Mouse (Mus musculus) thymus, postnatal 36 days (tissue): ENCODE results near the gene Slc1a3.

Experiments
- DNase-seq, 2 experiments: peaks; one replicate each; pipeline ENCODE4 v3.0.0; 2022; ENCODE audit warnings: mixed read lengths in 2 of 2

The Slc1a3 gene

GRCm38 (mm10) chr15:8710146-8711006, at the start of gene Slc1a3:
Gene Slc1a3 (minus strand): TSS chr15:8710764.
- DNase-seq: peak; percentile 11

GRCm38 (mm10) chr15:8759026-8759425, 48.5 kb upstream of the Slc1a3 start:
- DNase-seq: no peak

DNA sequence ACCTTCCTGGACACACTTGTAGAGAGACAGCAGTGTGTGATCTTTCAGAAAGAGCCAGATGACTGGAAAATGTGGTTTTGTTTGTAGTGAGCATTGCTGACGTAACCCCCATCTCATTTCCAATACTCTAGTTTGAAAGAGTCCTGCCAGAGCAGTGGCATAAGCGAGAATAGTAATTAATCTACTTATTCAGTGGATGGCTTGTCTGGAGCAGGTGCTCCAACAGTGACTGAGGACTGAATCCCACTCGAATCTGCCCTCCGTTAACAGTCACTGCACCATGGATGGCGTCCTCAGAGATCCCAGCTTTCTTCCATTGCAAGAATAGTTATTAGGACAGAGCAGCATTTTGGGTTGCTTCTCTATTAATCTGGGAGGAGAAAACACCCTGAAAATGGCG, 45.9 kb upstream of the Slc1a3 start:
- DNase-seq: no peak

DNA sequence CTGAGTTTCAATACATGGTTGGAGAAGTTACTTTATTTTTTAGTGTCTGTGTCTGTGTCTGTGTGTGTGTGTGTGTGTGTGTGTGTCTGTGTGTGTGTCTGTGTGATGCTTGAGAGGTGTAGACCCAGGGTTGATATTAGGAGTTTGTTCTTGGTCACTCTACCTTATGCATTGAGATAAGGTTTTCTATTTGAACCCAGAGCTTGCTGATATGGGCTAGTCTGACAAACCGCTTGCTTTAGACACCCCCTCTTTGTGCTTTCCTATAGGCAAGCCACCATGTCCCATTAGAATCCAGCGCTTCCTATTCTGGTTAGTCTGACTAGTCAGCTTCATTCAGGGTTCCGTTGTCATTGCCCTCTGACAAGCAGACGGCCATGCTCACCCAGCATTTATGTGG, 39.2 kb upstream of the Slc1a3 start:
- DNase-seq: no peak

GRCm38 (mm10) chr15:8748771-8749170, 38.2 kb upstream of the Slc1a3 start:
- no peak for DNase-seq

GRCm38 (mm10) chr15:8741593-8741992, 31.0 kb upstream of the Slc1a3 start:
- no peak for DNase-seq

DNA sequence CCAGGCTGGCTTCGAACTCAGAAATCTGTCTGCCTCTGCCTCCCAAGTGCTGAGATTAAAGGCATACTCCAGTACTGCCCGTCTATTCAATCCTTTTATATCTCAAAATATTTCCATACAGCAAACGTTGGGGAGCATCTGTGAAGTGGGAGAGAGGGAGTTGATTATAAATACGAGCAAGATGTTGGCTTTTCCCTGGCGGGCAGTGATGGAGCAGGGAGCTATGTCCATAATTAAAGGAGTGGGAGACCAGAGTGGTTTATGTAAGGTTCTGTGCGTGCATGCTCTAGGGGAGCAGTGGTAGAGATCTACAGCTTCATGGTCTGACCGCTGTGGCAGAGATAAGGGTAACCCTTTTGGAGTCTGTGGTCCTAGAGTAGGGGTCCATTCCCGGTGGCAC, 30.2 kb upstream of the Slc1a3 start:
- no peak for DNase-seq

GRCm38 (mm10) chr15:8738156-8738555, 27.6 kb upstream of the Slc1a3 start:
- DNase-seq: no peak

DNA sequence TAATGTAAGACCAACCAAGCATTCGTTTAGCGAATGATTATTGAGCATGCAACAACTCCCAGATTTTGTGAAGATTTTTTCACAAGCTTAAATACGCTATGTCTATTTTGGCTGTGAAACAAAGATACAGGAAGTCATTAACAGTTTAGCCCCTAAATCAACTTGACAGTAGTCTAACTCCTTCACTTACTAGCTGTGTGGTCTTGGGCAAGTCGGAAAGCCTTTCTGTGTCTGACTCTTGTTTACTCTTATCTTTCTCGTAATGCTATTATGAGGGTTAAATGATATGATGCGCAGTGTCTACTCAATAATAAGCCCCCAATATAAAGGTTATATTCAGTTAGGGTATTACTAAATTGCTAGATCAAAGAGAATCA, 23.8 kb upstream of the Slc1a3 start:
- no peak for DNase-seq

- DNase-seq: no peak
Measured at GRCm38 (mm10) chr15:8733669-8734362, 23.3 kb upstream of the Slc1a3 start.

DNA sequence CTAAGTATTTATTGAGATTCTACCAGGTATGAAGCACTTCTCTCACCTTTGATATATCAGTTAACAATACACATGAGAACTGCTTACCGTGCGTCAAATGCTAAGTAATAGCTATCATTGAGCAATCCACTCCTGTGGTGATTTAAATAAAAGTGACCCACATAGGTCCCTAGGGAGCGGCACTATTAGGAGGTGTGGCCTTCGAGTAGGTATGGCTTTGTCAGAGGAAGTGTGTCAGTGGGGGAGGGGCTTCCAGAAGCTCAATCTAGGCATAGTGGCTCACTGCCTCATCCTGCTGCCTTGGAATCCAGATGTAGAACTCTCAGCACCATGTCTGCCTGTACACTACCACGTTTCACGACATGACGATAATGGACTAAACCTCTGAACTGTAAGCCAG, 18.3 kb upstream of the Slc1a3 start:
- no peak for DNase-seq

DNA sequence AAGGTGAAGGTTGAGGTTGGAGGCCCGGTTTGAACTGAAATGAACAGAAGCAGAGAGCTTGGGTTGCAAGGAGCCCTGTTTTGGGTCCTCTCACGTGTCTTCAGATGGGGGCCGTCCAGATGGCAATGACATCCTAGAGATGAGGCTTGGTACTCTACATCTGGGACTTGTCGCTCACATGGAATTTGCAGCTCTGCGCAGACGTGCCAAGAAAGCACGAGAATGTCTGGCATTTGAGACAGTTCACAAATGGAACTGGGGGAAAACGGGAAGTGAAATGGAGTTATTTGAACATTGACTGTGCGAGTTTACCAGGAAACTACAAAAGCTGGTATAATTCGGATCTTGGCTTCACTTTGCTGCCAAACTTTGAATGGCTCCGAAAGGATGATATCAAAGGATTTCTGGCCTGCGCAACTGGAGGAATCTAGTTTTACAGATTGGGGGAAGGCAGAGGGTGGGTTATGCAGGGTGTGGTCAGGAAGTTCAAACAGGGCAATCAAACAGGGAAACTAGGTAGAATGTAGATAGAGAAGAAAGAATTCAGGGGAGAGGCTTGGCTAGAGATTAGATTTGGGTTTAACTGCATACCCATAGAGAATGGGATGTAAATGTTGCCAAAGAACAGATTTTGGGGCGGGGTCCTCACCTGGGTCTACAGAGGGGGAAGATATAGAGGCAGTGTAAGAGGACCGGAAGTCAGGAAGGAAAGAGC, 12.0 kb upstream of the Slc1a3 start:
- no peak for DNase-seq

- no peak for DNase-seq
Measured at GRCm38 (mm10) chr15:8721746-8722145, 11.2 kb upstream of the Slc1a3 start.

DNA sequence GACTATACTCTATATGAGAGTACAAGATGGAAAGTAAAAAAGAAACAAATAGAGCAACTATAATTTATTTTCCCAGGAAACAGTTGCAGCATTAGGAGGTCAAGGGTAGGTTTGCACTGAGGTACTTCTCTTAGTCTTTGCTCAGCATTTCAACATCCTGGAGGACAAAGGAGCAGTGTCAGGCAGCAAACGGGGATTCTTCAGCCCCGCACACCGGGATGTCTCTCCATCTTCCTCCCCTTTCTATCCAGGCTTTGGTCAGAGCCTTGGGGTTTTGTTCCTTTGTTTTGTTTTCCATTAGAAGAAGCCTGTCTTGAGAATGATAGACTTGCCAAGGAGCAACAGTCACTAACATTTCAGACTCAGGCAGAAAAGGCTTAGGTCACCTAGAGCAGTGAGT, 10.4 kb upstream of the Slc1a3 start:
- DNase-seq: no peak

GRCm38 (mm10) chr15:8718496-8718895, 7.9 kb upstream of the Slc1a3 start:
- no peak for DNase-seq

DNA sequence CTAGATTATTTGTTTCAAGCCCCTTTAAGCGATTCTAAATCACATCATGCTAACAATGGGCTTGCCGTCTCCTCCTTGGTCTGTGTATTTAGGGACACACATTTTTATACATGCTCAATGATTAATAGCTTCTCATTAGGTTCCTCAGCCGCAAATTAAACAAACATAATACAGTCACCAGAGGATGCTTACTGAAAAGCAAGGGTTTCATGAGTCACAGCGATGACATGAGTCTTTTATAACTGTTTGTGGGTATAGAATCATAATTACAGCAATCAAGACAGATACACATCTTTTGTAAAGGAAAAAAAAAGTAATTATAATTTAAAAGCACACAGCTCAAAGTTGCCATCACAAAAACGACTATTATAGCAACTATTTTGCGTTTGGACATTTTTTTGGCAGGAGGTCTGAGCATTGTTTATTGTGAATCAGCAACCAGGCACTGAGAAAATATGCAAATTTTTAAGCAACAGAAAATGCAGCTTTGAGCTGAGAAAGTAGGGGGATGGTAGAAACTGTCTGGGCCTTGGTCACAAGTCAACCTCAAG, 6.5 kb upstream of the Slc1a3 start:
- no peak for DNase-seq

DNA sequence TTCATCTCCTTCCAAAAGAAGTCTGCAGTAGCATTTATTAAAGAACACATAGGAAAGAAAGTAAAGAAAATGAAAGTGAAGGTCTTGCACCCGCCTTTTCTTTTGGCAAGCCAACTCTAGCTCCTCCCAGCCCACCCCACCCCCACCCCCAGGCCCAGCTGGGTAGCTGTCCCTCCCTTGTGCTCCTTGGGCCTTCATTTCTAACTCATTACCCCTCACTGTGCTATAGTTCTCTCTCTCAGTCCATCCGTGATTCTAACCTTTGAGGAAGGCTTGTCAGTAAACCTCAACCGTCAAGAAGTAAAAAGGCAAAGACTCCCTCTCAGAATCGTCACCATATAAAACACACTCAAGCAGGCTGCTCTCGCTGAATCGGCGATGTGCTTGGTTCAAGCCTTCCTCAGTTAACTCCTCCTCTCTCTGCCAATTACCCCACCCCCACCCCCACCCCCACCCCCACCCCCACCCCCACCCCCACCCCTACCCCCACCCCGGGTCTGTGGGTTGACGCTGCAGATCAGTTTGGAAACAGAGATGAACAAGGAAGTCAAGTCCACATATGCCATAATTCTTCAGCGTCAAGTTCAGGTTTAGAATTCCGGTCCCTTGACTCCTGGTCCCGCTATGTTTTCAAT, 5.9 kb upstream of the Slc1a3 start:
- DNase-seq: no peak

- DNase-seq: no peak
Measured at GRCm38 (mm10) chr15:8715666-8716065, 5.1 kb upstream of the Slc1a3 start.

DNA sequence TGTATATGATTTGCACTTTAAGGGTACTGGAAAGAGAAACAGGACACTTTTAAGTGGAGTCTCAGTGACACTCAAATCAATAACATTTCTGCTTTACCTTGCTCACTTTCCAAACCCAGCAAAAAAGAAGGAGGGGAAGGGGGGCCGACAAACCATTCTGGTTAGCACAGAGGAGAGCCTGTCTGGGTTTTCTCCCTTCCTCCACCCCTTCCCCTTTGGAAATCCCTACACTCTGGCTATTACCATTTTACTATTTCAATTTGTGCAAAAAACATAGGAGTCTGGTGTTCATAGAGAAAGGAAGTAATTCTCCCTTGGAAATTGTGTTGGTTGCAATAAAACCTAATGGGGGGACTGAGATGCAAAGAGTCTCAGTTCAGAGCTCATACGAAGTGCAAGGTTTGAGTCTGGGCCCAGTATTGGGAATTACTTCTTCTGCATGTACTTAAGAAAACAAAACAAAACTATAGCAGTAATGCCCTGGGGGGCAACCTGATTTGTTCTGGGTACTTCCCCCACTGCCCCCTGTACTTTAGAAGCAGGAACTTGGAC, 1.9 kb upstream of the Slc1a3 start:
- no peak for DNase-seq

DNA sequence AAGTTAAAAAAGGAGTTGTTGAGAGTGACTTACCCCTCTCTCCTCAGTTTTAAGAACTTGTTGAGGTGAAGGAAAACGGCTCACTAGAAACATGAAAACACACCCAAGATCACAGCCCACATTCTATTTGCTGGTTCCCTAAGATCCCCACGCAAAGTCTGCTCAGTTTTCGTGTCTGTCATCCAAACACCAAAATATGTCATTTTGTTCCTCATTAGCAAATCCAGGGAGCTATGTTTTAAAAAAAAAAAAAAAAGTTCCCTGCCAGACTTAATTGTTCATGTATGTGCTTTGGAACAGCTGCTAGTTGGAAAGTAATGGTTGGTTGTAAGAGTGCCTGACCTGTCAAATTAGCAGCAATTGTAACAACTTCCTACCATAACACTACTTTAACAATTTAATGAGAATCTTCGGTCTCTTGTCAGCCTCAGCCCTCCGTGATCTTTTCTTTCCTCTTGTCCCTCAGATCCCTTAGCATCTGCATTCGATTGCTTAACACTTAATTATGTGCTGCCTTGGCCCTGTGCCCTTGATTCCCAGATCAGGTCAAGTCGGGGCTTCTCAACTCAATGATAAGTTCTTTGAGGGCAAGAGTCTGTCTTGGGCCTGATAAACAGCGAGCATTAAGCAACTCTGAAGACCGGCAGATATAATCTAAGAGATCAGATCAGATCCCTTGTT, 1.2 kb upstream of the Slc1a3 start:
- no peak for DNase-seq

DNA sequence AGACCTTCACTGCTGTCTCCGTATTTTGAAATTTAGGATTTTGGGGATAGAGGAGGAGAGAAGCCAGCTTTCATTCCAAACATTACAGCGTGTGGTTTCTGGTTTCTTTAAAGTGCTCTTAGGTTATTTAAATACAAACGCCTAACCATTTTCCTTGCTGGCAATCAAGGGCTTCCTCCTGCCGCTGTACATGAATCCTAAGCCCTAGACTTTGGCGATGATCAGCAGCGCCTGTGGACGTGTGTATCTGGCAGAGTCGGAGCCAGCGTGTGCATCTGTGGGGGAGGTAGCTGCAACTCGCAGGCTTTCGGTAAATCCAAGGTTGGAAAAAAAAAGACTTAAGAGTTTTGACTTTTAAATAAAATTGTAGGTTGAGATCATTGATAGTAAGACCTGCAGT, 986 bp downstream of the Slc1a3 start:
- no peak for DNase-seq

- no peak for DNase-seq
Measured at GRCm38 (mm10) chr15:8706613-8707012, 4.0 kb downstream of the Slc1a3 start.
